Mouse (Mus musculus) MEL (cell line): ENCODE data around the gene Srp9.

Source experiments
- CTCF ChIP-seq, 3 experiments: IDR thresholded peaks in 2 of 3; conservative IDR thresholded peaks in 1 of 3; 2 replicates each; pipeline ENCODE4 v1.5.1; 2011 to 2012; ENCODE audit warnings: low read length in 3 of 3, low read depth in 2 of 3, mild to moderate bottlenecking in 2 of 3, improper control_type of control experiment in 1 of 3, inconsistent platforms in 1 of 3, mixed read lengths in 1 of 3, moderate library complexity in 1 of 3; ENCODE audit not compliant: control insufficient read depth in 1 of 3, insufficient read depth in 1 of 3, poor library complexity in 1 of 3, severe bottlenecking in 1 of 3
- E2F4 ChIP-seq: IDR thresholded peaks from 2 replicates; pipeline ENCODE4 v1.6.1; 2011; ENCODE audit warnings: low read depth, low read length, improper control_type of control experiment, borderline replicate concordance
- ELF1 ChIP-seq: IDR thresholded peaks from 2 replicates; pipeline ENCODE4 v1.6.1; 2014; ENCODE audit warnings: low read depth, mild to moderate bottlenecking, inconsistent platforms, low read length, improper control_type of control experiment, moderate library complexity
- HCFC1 ChIP-seq: IDR thresholded peaks from 2 replicates; pipeline ENCODE4 v1.6.1; 2012; ENCODE audit warnings: low read depth, mild to moderate bottlenecking, inconsistent platforms, low read length, improper control_type of control experiment, moderate library complexity
- MAX ChIP-seq: IDR thresholded peaks from 2 replicates; pipeline ENCODE4 v1.6.1; 2011; ENCODE audit warnings: low read length, improper control_type of control experiment
- NRF1 ChIP-seq: IDR thresholded peaks from 2 replicates; pipeline ENCODE4 v1.6.1; 2014; ENCODE audit warnings: low read depth, mild to moderate bottlenecking, inconsistent platforms, low read length, improper control_type of control experiment, moderate library complexity; ENCODE audit not compliant: poor library complexity, insufficient read depth, severe bottlenecking
- POLR2A ChIP-seq, 2 experiments: IDR thresholded peaks; 2 replicates each; pipeline ENCODE4 v1.6.1; 2011 to 2012; ENCODE audit warnings: low read length in 2 of 2, mild to moderate bottlenecking in 2 of 2, control low read depth in 1 of 2, improper control_type of control experiment in 1 of 2, low read depth in 1 of 2, moderate library complexity in 1 of 2; ENCODE audit not compliant: control insufficient read depth in 1 of 2, insufficient read depth in 1 of 2, poor library complexity in 1 of 2
- RCOR1 ChIP-seq: IDR thresholded peaks from 2 replicates; pipeline ENCODE4 v1.6.1; 2012; ENCODE audit warnings: low read depth, mild to moderate bottlenecking, inconsistent platforms, low read length, improper control_type of control experiment
- ZC3H11A ChIP-seq: IDR thresholded peaks from 2 replicates; pipeline ENCODE4 v1.6.1; 2012; ENCODE audit warnings: low read depth, mild to moderate bottlenecking, inconsistent platforms, low read length, improper control_type of control experiment

DNA sequence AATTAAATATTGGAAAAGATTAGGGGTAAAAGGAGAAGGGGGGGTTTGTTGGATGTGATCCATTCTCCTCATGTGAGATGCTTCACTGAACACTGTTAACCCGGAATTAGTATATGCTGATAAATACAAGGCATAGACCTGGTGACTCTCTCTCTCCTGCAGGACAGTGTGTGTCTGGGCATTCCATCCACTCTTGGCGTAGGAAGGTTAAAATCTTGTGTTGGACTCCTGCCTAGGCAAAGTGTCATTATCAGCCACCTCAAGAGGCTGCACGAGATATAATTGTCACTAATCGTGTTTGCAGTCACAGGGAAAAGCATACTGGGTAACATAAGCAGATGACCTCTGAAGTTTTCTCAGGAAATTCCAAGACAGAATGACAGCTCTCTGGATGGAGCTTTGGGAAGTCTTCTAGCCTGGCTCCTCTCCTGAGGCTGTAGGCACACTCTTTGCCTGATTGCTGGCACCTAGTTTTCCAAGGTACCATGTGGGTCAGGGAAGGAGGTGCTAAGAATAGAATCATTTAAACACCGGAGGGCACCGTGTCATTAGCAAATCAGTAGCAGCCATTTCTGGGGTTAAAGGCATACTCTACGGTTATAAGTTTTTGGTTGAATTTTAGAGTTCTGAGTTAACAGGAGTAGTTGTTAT, 24.5 kb downstream of the Srp9 start:
- TF ChIP-seq NRF1 (no peak), CTCF (IDR thresholded peaks at IDR 0.05 in 2 of 3, conservative IDR thresholded peaks at IDR 0.05 in 1 of 3; ENCODE audit: control insufficient read depth in 1 of 3, insufficient read depth in 1 of 3, low read depth in 2 of 3, low read length in 3 of 3, poor library complexity in 1 of 3, severe bottlenecking in 1 of 3) (no peak; a peak in 1 of 6 replicates), POLR2A (IDR thresholded peaks at IDR 0.05; ENCODE audit: control insufficient read depth in 1 of 2, insufficient read depth in 1 of 2, low read depth in 1 of 2, low read length in 2 of 2, poor library complexity in 1 of 2) (no peak), HCFC1 (no peak), ZC3H11A (no peak), MAX (no peak), ELF1 (no peak), E2F4 (no peak), RCOR1 (no peak)
